ENCODE assay signal across 8 mouse cellular contexts in the genomic region with DNA sequence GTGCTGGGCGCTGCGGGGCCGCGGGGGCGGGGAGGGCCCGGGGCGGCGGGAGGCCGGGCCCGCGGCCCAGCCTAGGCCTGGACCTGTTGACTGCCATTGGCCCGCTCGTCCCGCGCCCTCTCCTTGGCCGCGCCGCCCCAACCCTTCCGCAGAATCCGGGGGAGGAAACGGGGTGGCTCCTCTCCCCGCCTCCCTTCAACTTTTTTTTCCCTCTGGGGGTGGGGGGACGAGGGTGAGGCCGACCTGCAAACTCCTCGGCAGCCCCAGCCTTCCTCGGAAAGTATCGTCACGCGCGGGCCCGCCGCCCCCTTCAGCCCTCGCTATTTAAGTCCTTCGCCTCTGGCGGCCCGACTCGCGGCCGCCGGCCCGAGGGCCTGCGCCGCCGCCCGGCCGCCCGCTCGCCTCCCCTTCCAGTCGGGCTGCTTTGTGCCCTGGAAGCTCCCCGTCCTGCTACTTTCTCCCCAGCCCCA. TPM values are rescaled to one million over a fixed set of nuclear protein-coding genes. Genes with fewer than 3 reads are reported as not detected.
DNase-seq lines count a peak whose midpoint lies in the region; ATAC-seq lines count a peak whose summit lies in the region.

No protein-coding gene starts in this region.

- peak overlapping the region; percentile 96 for H3K4me2 ChIP-seq in hindbrain, embryonic 11.5 days (replicated peaks; ENCODE audit: low read depth, low read length)

- H3K9ac ChIP-seq in hindbrain, embryonic 11.5 days (ENCODE audit: low read depth, low read length): peak overlapping the region; percentile 100

- peak overlapping the region; percentile 100 for H3K27ac ChIP-seq in hindbrain, embryonic 11.5 days (ENCODE audit: low read depth, low read length)

- no peaks in the 10 kb centered on the region for H3K27me3 ChIP-seq in hindbrain, embryonic 11.5 days (ENCODE audit: control insufficient read depth, insufficient read depth, low read length)

- DNase-seq in MN1 (ENCODE audit: low spot score): peak; percentile 93
- DNase-seq in cerebellum, adult 9-10 months: peak; percentile 91
- DNase-seq in frontal cortex, adult 2 months (ENCODE audit: extremely low spot score in 1 of 2, low spot score in 1 of 2): peak; percentile 77 to 83
- DNase-seq in hindbrain, embryonic 11.5 days (ENCODE audit: low spot score): peak; percentile 91
- peak; percentile 67 to 70 for DNase-seq in layer of hippocampus, postnatal 25 days (ENCODE audit: extremely low spot score in 1 of 2, low spot score in 1 of 2)
- DNase-seq in lung, postnatal 36 days: peak; percentile 97
- peak; percentile 93 for DNase-seq in retina, embryonic 14.5 days (ENCODE audit: low spot score)
- DNase-seq in thymus, postnatal 4 days: peak; percentile 87

- H3K36me3 ChIP-seq in hindbrain, embryonic 11.5 days (ENCODE audit: control insufficient read depth, insufficient read depth, low read length): no peaks in the 10 kb centered on the region

- H3K4me1 ChIP-seq in hindbrain, embryonic 11.5 days (replicated peaks; ENCODE audit: control insufficient read depth, insufficient read depth, low read length): peaks cover 4% of the 10 kb centered on the region

- 0% methylated on average over 31 of the region's 50 CpGs for WGBS in hindbrain, embryonic 11.5 days

- peak overlapping the region; percentile 67 for H3K4me3 ChIP-seq in hindbrain, embryonic 11.5 days (ENCODE audit: low read depth, low read length)

- H3K9me3 ChIP-seq in hindbrain, embryonic 11.5 days (ENCODE audit: control insufficient read depth, low read length): no peaks in the 10 kb centered on the region

- ATAC-seq in hindbrain, embryonic 11.5 days (ENCODE audit: low FRiP score): peak; percentile 95

RNA-seq across cellular contexts. Expression of a gene that starts 1.8 kb away (rescaled TPM):
- 40.7 and 44.6 TPM in 2 replicates for polyA plus RNA-seq in frontal cortex, adult 2 months (2012; rRNA removed)
- 48.0 and 62.2 TPM in 2 replicates for polyA plus RNA-seq in hindbrain, embryonic 11.5 days (2014; fragmentation: Nextera tagmentation; extraction: Ambion mirVana)
- 10 to 100 TPM; 53.0 to 58.9 TPM for total RNA-seq in layer of hippocampus, postnatal 25 days (2021)

RNA-seq across cellular contexts. Expression of a gene that starts 8.0 kb away (rescaled TPM):
- polyA plus RNA-seq in frontal cortex, adult 2 months (2012; rRNA removed): 3.9 and 5.3 TPM in 2 replicates
- polyA plus RNA-seq in hindbrain, embryonic 11.5 days (2014; fragmentation: Nextera tagmentation; extraction: Ambion mirVana): 19.6 and 20.1 TPM in 2 replicates
- total RNA-seq in layer of hippocampus, postnatal 25 days (2021): 10 to 100 TPM; 14.6 to 17.0 TPM

RNA-seq across cellular contexts. Expression of a gene that starts 19.3 kb away (rescaled TPM):
- 1.5 and 1.9 TPM in 2 replicates for polyA plus RNA-seq in frontal cortex, adult 2 months (2012; rRNA removed)
- polyA plus RNA-seq in hindbrain, embryonic 11.5 days (2014; fragmentation: Nextera tagmentation; extraction: Ambion mirVana): 8.5 and 10.7 TPM in 2 replicates
- 1 to 10 TPM; 2.7 to 3.3 TPM for total RNA-seq in layer of hippocampus, postnatal 25 days (2021)

Comparison
In these comparisons a context has a peak if more than half of its experiments do, and no peak if none do; other contexts are left out.
1. Peak in every context shown above with its lines: DNase-seq, ATAC-seq, H3K4me3 ChIP-seq and H3K27ac ChIP-seq.